Mouse (Mus musculus) thymus, postnatal 25 days (tissue): ENCODE results near the gene Robo2.

Experiments
- DNase-seq: peaks from one replicate; pipeline ENCODE4 v3.0.0; 2022

Gene Robo2

GRCm38 (mm10) chr16:73927481-73927880 lies 484.1 kb downstream of the Robo2 start:
- no peak for DNase-seq

DNA sequence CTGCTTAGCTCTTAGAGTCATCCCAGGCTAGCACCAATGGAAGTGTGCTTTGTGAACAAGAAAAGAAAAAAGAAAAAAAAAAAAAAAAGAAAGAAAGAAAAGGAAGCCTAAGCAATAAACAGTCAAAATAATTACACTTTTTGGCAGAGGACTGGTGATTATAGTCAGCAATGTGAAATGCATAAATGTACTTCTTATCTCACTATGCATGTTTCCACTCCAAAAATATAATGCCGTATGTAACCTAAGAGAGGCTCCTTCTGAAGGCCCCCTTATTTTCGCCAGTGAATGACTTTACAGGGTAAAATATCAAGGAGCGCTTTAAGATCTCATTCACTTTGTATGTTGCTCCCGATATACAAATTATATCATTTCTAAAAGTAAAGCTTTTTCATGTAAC lies 496.2 kb downstream of the Robo2 start:
- no peak for DNase-seq

DNA sequence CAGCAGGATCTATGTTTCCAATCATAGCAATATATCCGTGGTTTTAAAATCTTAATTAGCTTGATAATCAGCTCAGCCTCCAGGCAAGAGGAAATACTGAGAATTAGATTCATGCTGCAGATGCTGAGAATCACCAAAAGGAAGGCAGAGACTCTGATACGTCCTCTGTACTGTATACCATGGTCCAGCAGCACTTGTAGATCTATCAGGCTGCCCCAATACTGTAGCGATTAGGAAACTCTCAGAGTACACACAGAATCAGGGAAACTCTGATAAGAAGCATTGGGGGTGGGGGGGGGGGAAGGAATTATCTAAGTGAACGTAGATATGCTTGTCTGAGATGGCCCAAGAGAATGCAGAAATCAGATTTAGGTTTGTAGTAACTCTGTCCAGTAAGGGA lies 496.7 kb downstream of the Robo2 start:
- DNase-seq = no peak

GRCm38 (mm10) chr16:73908504-73908903 lies 503.1 kb downstream of the Robo2 start:
- no peak for DNase-seq

GRCm38 (mm10) chr16:73896856-73897255 lies 514.8 kb downstream of the Robo2 start:
- no peak for DNase-seq

DNA sequence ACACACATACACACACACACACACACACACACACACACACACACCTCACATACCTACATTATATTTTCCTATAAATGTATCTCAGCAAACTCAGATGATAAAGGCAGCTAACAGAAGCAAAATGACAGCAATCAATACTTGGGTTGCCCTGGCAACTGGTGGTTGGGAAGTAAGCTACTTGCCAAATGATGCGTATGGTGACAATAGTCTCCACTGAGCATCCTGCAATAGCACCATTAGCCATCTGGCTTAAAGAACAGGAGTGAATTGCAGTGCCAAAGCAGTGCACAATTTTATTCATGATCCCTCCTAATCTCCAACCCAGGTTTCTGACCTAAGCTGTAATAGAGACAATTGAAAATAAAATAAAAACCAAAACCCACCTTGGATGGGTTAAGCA lies 529.7 kb downstream of the Robo2 start:
- no peak for DNase-seq

DNA sequence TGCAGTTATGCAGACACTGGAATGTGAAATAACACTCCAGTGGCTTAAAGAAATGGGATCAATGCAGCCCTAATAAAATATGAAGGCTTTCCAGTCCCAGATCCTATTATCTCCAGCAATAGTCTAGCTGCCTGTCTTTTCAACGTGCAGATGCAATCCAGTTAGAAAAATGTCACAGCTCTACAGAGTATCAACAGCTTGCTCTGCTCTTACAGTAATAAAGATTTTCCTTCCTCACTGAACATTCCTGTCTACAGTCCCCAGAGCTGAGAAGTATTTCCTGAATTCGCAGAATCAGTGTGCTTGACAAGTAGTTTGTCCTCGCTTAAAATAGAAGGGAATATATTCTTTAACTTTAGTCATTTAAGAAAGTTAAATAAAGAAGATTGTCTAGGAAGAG lies 533.7 kb downstream of the Robo2 start:
- no peak for DNase-seq

DNA sequence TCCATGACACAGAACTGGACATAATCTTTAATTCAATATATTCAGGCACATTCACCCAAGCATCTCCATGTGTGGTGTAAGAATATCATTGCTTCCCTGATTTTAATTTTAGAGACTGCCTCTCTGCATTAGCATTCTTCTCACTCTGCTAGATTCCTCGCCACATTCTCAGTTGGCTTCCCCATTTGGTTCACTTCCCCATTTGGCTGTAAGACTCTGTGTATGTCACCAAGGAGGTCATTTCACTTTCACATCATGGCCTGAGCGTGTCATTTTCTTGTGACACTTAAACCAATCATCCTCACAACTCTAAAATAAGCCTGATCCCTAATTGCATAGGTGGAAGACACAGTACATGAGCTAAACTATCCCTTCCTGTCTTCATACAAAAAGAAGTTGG lies 536.6 kb downstream of the Robo2 start:
- no peak for DNase-seq

DNA sequence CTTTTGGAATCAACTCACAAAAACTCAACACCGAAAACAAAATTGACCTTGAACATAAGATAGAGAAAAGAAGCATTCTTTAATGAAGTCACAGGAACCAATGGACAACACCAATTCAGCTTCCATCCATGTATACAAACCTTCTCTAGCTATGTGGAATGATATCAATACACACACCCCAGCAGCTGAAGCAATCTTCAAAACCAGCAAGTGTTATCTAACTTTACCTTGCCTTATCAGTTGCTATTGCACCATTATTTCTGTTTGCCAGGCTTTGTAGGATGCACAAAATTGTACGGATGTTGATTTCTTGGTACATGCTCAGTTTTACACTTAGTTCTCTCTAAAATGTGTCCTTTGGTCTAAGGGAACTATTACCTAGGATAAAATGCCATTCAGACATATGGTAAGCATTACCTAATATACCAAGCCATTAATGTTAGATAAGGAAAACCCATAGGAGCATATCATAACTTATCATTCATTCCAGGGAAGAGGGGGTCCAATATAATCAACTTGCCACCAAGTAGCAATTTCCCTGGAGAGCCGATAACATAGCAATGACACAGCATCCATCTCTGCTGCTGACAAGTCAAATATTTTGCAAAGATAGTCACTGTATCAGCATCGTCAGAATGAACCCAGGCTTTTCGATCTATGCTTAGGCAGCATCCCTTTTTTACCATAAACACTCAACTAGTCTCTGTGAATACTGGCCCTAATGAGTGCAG lies 537.6 kb downstream of the Robo2 start:
- no peak for DNase-seq

- no peak for DNase-seq
These were observed 541.3 kb downstream of the Robo2 start for GRCm38 (mm10) chr16:73870296-73870695.

DNA sequence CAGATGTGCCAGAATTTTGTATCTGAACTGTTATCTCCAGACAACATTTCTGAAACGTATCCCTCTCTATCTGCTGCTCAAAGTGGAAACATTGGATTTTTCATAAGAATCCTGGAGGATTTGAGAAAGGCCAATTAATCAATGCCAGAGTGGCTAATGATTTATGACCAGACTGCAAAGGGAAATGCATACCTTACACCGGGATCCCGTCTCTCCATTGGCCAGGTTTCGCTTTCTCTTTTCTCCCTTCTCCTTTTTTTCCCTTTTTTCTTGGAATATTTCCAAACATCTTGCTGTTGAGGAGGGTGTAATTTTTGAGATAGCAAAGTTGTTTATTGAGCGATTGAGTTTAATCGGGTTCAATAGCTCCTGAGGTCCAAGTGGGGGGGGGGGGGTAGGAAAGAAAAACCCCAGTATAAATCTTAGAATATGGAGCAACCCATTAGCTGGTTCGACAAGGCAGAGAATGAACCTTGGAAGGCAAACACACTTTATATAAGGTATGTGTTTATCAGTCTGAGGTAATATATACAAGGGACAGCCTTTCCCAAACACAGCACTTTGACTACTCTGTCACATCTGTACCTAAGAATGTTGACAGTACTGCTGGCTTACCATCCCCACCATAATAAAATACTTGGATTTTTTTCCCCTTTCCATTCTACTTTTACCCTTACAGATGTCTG lies 542.0 kb downstream of the Robo2 start:
- no peak for DNase-seq

DNA sequence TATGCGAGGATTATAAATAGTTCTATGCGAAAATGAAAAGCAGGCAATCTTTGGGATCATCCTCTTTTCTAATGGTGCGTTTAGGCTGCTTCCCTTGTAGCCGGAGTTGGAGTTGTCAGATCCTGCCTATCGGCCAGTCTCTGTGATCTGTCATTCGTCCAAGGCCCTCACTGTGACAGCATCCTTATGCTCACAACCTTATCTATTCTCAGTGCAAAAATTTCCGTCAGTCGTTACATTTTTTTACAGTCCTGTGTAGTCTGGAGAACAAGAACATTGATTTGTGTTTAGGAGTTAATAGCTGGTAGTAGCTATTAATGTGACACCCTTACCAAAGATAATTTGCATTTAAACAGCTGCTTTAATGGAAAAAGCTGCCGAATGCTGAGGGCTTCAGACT lies 547.0 kb downstream of the Robo2 start:
- no peak for DNase-seq

DNA sequence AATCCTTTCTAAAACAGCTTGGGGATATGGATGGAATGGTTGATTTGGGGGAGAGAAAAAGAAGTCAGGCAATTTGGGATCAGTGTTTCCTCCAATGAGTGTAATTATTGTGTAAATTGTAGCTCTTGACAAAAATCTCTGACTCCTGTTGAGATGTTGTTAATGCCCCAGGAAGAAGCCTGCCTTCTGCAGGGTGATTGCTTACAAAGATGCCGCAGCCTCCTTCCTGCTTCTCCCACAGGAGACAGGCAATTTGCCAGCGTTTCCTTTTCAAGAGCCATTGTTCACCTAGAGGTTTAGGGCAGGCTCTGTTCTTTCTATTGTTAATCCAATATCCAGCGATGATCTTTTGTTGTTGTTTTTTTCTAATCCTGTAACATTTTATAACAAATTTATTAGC lies 547.9 kb downstream of the Robo2 start:
- no peak for DNase-seq

GRCm38 (mm10) chr16:73858717-73859116 lies 552.9 kb downstream of the Robo2 start:
- DNase-seq = no peak

GRCm38 (mm10) chr16:73855821-73856220 lies 555.8 kb downstream of the Robo2 start:
- DNase-seq = no peak
